Mouse (Mus musculus) heart, postnatal 25 days (tissue): ENCODE measurements around the gene Gm7137. TPM values are rescaled to one million over a fixed set of nuclear protein-coding genes. Genes with fewer than 3 reads are reported as not detected.
"Not testable (repeated sequence)": the region's sequence is repeated elsewhere in the genome, so short reads cannot be mapped to it uniquely, and the experiment has no call there.

Experiments used
- DNase-seq: peaks from one replicate; pipeline ENCODE4 v3.0.0; 2022; ENCODE audit warnings: low spot score
- intact Hi-C: fragments of 180-260 bp; cut with DNase I; formaldehyde crosslinking; loops from one replicate; pipeline ENCODE4 v1.15.1; 2025
- total RNA-seq, 2 experiments: library from RNA; stranded (reverse); gene quantifications; 2 replicates each; pipeline ENCODE4 v1.2.3; 2021

Gm7137 gene
- total RNA-seq, 2 experiments from 2014 or later: not detected

DNA sequence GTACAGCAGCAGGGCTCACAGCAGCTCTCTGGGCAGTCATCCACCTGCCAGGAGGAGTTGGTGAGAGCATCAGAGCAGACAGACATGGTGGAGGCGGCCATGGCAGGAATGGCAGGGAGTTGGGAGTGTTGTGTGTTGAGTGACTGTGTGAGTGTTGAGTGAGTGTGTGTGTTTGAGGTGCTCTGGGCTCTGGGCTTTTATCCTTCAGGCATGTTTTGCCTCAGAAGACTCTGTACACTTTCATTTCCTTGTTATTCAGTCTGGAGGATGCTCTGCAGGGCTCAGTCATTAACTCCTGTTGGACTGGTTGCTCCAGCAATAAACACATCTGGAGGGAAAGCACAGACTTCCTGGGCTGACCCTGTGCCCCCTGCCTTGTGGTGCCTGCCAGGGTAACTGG is 28.4 kb downstream of the Gm7137 start, which contains the start of gene Gm3233:
TSS of gene Gm3233 (minus strand) at position 101 of the 400 bp plus-strand sequence.
- DNase-seq, intact Hi-C loops: not testable (repeated sequence)

DNA sequence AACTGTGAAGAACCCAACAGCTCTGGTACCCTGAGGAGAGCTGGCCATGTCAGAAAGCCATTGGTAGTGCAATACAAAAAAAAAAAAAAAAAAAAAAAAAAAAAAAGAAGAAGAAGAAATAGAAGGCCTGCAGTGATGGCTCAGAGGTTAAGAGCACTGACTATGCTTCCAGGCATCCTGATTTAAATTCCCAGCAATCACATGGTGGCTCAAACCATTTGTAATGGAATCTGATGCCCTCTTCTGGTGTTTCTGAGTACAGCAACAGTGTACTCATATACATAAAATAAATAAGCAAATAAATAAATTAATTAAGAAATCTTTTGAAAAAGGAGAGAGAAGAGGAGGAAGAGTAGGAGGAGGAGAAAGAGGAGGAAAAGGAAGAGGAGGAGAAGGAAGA is 34.6 kb downstream of the Gm7137 start:
- intact Hi-C loops: no loop called here

DNA sequence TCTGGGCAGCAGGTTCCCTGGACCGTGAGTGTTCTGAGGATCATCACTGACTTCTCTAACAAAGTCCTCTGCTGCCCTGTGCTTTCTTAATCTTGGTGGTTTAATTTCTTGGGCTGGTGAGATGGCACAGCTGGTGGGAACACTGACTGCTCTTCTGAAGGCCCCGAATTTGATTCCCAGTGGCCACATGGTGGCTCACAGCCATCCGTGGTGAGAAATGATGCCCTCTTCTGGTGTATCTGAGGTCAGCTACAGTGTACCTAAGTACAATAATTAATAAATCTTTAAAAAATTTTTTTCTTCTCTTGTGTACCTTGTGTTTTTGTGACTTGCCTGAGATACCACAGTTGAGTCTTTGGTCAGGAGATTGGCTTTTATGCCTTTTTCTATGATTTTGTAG is 35.7 kb downstream of the Gm7137 start:
- intact Hi-C loops, DNase-seq: not testable (repeated sequence)

More for the DNA sequence above, 34.6 kb downstream of the Gm7137 start:
- no peak for DNase-seq

DNA sequence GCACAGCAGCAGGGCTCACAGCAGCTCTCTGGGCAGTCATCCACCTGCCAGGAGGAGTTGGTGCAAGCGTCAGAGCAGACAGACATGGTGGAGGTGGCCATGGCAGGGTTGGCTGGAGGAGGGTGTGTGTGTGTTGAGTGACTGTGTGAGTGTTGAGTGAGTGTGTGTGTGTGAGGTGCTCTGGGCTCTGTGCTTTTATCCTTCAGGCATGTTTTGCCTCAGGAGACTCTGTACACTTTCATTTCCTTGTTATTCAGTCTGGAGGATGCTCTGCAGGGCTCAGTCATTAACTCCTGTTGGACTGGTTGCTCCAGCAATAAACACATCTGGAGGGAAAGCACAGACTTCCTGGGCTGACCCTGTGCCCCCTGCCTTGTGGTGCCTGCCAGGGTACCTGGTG is 36.7 kb downstream of the Gm7137 start, which contains the start of gene Gm9736:
TSS of gene Gm9736 (minus strand) at position 101 of the 400 bp plus-strand sequence.
- intact Hi-C loops: not testable (repeated sequence)

DNA sequence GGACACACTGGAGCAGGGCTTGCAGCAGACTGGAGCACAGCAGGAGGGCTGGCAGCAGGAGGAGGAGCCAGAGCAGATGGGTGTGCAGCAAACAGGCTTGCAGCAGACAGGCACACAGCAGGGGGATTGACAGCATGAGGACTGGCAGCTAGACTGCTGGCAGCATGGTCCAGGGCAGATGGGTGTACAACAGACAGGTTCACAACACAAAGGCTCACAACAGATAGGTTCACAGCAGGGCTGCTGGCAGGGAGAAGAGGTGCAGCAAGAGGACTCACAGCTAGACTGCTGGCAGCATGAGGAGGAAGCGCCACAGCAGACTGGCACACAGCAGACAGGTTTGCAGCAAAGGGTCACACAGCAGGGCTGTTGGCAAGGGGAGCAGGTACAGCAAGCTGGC is 37.3 kb downstream of the Gm7137 start:
- DNase-seq, intact Hi-C loops: not testable (repeated sequence)

More for the DNA sequence above, 36.7 kb downstream of the Gm7137 start, which contains the start of gene Gm9736:
- not testable (repeated sequence) for DNase-seq

DNA sequence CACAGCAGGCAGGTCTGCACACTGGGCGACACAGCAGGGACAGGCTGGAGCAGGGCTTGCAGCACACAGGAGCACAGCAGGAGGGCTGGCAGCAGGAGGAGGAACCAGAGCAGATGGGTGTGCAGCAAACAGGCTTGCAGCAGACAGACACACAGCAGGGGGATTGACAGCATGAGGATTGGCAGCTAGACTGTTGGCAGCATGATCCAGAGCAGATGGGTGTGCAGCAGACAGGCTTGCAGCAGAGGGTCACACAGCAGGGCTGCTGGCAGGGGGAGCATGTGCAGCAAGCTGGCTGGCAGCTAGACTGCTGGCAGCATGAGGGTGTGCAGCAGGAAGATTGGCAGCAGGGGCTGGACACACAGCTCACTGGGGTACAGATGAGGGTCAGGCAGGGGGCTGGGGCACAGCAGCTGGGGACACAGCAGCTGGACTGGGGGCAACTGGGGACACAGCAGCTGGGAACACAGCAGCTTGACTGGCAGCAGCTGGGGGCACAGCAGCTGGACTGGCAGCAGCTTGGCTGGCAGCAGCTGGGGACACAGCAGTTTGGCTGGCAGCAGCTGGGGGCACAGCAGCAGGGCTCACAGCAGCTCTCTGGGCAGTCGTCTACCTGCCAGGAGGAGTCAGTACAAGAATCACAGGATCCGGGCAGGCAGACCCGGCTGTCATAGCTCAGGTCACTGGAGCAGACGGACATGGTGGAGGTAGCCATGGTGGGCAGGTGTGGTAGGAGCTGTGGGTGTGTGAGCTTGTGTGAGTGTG is 45.9 kb downstream of the Gm7137 start, which contains the start of gene Gm18596:
TSS of gene Gm18596 (minus strand) at position 715 of the 765 bp plus-strand sequence.
- intact Hi-C loops, DNase-seq: not testable (repeated sequence)

DNA sequence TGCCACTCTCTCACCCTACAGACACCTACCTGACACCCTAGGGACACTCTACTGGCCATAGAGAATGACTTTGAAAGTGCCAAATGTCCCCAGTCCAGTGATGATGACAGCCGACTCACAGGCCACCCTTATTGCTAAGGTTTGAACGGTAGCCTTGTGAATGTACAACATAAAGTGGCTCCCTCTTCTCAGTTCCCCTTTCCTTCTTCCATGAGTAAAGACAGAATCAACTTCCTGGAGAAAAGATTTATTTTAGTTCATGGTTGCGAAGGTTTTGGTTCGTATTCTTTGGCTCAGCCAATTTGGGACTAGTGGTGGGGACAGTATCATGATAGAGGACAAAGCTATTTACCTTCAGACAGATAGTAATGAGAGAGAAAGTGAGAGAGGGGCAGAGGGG is 49.1 kb downstream of the Gm7137 start:
- intact Hi-C loops: no loop called here
- DNase-seq: no peak

Other genes with a start within 250 kb of the Gm7137 start
- gene Pttg1ip, start 206.5 kb downstream of the Gm7137 start, total RNA-seq: 100 to 1,000 TPM; 124 to 138 TPM
- gene Sumo3, start 182.1 kb downstream of the Gm7137 start, total RNA-seq: 10 to 100 TPM; 54.8 to 61.2 TPM
- gene Gm49325, start 182.0 kb downstream of the Gm7137 start, total RNA-seq: 10 to 100 TPM; 10.3 to 11.7 TPM
- gene Ube2g2, start 165.9 kb downstream of the Gm7137 start, total RNA-seq: 10 to 100 TPM; 66.7 to 68.4 TPM
- gene Tspear, start 101.6 kb downstream of the Gm7137 start, total RNA-seq: not detected
- not detected for gene Gm19402, start 97.4 kb downstream of the Gm7137 start, total RNA-seq
- gene Gm9508, start 91.0 kb downstream of the Gm7137 start, total RNA-seq: not detected
- not detected for gene Gm10272, start 81.6 kb downstream of the Gm7137 start, total RNA-seq
- not detected for gene Gm10024, start 76.7 kb downstream of the Gm7137 start, total RNA-seq
- gene Gm10142, start 72.4 kb downstream of the Gm7137 start, total RNA-seq: not detected
- gene Krtap12-1, start 67.6 kb downstream of the Gm7137 start, total RNA-seq: not detected
- gene Gm10100, start 61.7 kb downstream of the Gm7137 start, total RNA-seq: not detected
- not detected for gene Gm18596, start 45.6 kb downstream of the Gm7137 start, total RNA-seq
- gene Gm9736, start 36.8 kb downstream of the Gm7137 start, total RNA-seq: not detected
- gene Gm3233, start 28.5 kb downstream of the Gm7137 start, total RNA-seq: not detected
- not detected for gene Gm3238, start 16.9 kb downstream of the Gm7137 start, total RNA-seq
- not detected for gene Gm7138, start 11.3 kb downstream of the Gm7137 start, total RNA-seq
- gene Gm3250, start 5.7 kb downstream of the Gm7137 start, total RNA-seq: not detected
- not detected for gene Gm9639, start 6.9 kb upstream of the Gm7137 start, total RNA-seq
- gene Gm19668, start 10.9 kb upstream of the Gm7137 start, total RNA-seq: not detected
- not detected for gene Gm9507, start 23.6 kb upstream of the Gm7137 start, total RNA-seq
- gene Gm2696, start 26.5 kb upstream of the Gm7137 start, total RNA-seq: not detected
- gene Krtap10-4, start 38.9 kb upstream of the Gm7137 start, total RNA-seq: not detected
- gene Krtap10-10, start 47.7 kb upstream of the Gm7137 start, total RNA-seq: not detected
- not detected for gene Gm36176, start 58.6 kb upstream of the Gm7137 start, total RNA-seq
- not detected for gene Gm10318, start 64.7 kb upstream of the Gm7137 start, total RNA-seq
- not detected for gene Gm3285, start 73.8 kb upstream of the Gm7137 start, total RNA-seq
- gene Lrrc3, start 114.3 kb upstream of the Gm7137 start, total RNA-seq: under 1 TPM; 0.65 to 0.73 TPM
- under 1 TPM; 0.55 to 0.56 TPM for gene Trpm2, start 182.4 kb upstream of the Gm7137 start, total RNA-seq
- gene 1810043G02Rik, start 190.3 kb upstream of the Gm7137 start, total RNA-seq: 10 to 100 TPM in 1 of 2 experiments, 1 to 10 TPM in 1; 9.7 to 11.1 TPM
- gene Pfkl, start 221.9 kb upstream of the Gm7137 start, total RNA-seq: 100 to 1,000 TPM; 106 to 115 TPM